Mouse (Mus musculus): ENCODE results near the gene Ttpal.

- TF ChIP-seq GATA1 (IDR thresholded peaks at IDR 0.05; ENCODE audit: low read length) (no peak), TAL1 (IDR thresholded peaks at IDR 0.05; ENCODE audit: low read length) (no peak)
Measured at GRCm38 (mm10) chr2:163577986-163578385, 24.1 kb upstream of the Ttpal start.
